Mouse (Mus musculus) neural tube, embryonic 12.5 days (tissue): ENCODE data around the gene Zcchc24. TPM values are rescaled to one million over a fixed set of nuclear protein-coding genes. Genes with fewer than 3 reads are reported as not detected.

Experiments used
- ATAC-seq: fragments of 200-750 bp; cut with Nextera tagmentation; 2 replicates; pipeline ENCODE4 v1.8.0; 2017; ENCODE audit warnings: low read depth, mild to moderate bottlenecking, moderate TSS enrichment, moderate library complexity; ENCODE audit not compliant: low FRiP score
- H3K27ac ChIP-seq: fragments of 300-500 bp; sonication (generic); 2 replicates; pipeline ENCODE4 v1.5.1; 2016
- H3K27me3 ChIP-seq: fragments of 300-500 bp; sonication (generic); replicated peaks from 2 replicates; pipeline ENCODE4 v1.6.1; 2016; ENCODE audit warnings: mild to moderate bottlenecking
- H3K36me3 ChIP-seq: fragments of 300-500 bp; sonication (generic); 2 replicates; pipeline ENCODE4 v1.6.1; 2016; ENCODE audit warnings: mild to moderate bottlenecking
- H3K4me1 ChIP-seq: fragments of 300-500 bp; sonication (generic); 2 replicates; pipeline ENCODE4 v1.6.1; 2016
- H3K4me2 ChIP-seq: fragments of 300-500 bp; sonication (generic); replicated peaks from 2 replicates; pipeline ENCODE4 v1.6.1; 2016; ENCODE audit warnings: mild to moderate bottlenecking
- H3K4me3 ChIP-seq: fragments of 300-500 bp; sonication (generic); 2 replicates; pipeline ENCODE4 v1.5.1; 2016
- H3K9ac ChIP-seq: fragments of 300-500 bp; sonication (generic); 2 replicates; pipeline ENCODE4 v1.6.1; 2016; ENCODE audit warnings: mild to moderate bottlenecking
- H3K9me3 ChIP-seq: fragments of 300-500 bp; sonication (generic); 2 replicates; pipeline ENCODE4 v1.6.1; 2016; ENCODE audit warnings: mild to moderate bottlenecking
- WGBS: fragments of 180-500 bp; shearing (Covaris S2); methylation state at CpG from one replicate; pipeline ENCODE4 v1.1.7; 2016; 5-methylcytosine and 5-hydroxymethylcytosine counted together
- polyA plus RNA-seq: library from polyadenylated mRNA; unstranded; fragments of >200 nt; fragmentation: Nextera tagmentation; extraction: Ambion mirVana; gene quantifications from 2 replicates; pipeline ENCODE4 v1.2.1, GENCODE M21; 2016

The Zcchc24 gene
- polyA plus RNA-seq, 1 experiment from 2014 or later, result 22.2 TPM

- Histone ChIP-seq H3K36me3 (peaks cover 6% of the 10 kb centered on the region; the same call in 1 of the 2 replicates), H3K27me3 (no peaks in the 10 kb centered on the region), H3K4me1 (peaks cover 25% of the 10 kb centered on the region), H3K9me3 (no peaks in the 10 kb centered on the region), H3K4me3 (no peak overlapping the region), H3K27ac (no peak overlapping the region), H3K4me2 (no peak overlapping the region), H3K9ac (no peak overlapping the region)
- no peak for ATAC-seq
- WGBS, result 90% methylated on average over 5 of the region's 5 CpGs
Observed at GRCm38 (mm10) chr14:25720962-25721707, 47.7 kb downstream of the Zcchc24 start.

GRCm38 (mm10) chr14:25719371-25719770, 49.5 kb downstream of the Zcchc24 start:
- ATAC-seq, result no peak
- Histone ChIP-seq H3K27ac (no peak overlapping the region), H3K4me3 (no peak overlapping the region), H3K27me3 (no peaks in the 10 kb centered on the region), H3K36me3 (peaks cover 11% of the 10 kb centered on the region; the same call in 1 of the 2 replicates), H3K4me1 (peaks cover 15% of the 10 kb centered on the region), H3K9me3 (no peaks in the 10 kb centered on the region), H3K9ac (no peak overlapping the region), H3K4me2 (no peak overlapping the region)
- WGBS, result 65% methylated on average over 9 of the region's 9 CpGs

GRCm38 (mm10) chr14:25718471-25718870, 50.4 kb downstream of the Zcchc24 start:
- no peak overlapping the region for H3K4me3 ChIP-seq
- no peak overlapping the region for H3K9ac ChIP-seq
- no peaks in the 10 kb centered on the region for H3K9me3 ChIP-seq
- no peaks in the 10 kb centered on the region for H3K27me3 ChIP-seq
- ATAC-seq, result no peak
- no peak overlapping the region for H3K27ac ChIP-seq
- H3K4me1 ChIP-seq, result peaks cover 12% of the 10 kb centered on the region
- peaks cover 11% of the 10 kb centered on the region; the same call in 1 of the 2 replicates for H3K36me3 ChIP-seq
- 2% methylated on average over 2 of the region's 2 CpGs for WGBS
- no peak overlapping the region for H3K4me2 ChIP-seq

GRCm38 (mm10) chr14:25717718-25718117, 51.1 kb downstream of the Zcchc24 start:
- H3K27ac ChIP-seq, result no peak overlapping the region

GRCm38 (mm10) chr14:25716528-25716927, 52.3 kb downstream of the Zcchc24 start:
- no peak overlapping the region for H3K4me2 ChIP-seq
- H3K4me1 ChIP-seq, result peaks cover 12% of the 10 kb centered on the region
- WGBS, result 82% methylated on average over 1 of the region's 1 CpGs
- peaks cover 11% of the 10 kb centered on the region; the same call in 1 of the 2 replicates for H3K36me3 ChIP-seq
- H3K27ac ChIP-seq, result no peak overlapping the region
- no peak for ATAC-seq
- H3K9ac ChIP-seq, result no peak overlapping the region
- no peaks in the 10 kb centered on the region for H3K27me3 ChIP-seq
- no peak overlapping the region for H3K4me3 ChIP-seq
- no peaks in the 10 kb centered on the region for H3K9me3 ChIP-seq

More at GRCm38 (mm10) chr14:25717718-25718117, 51.1 kb downstream of the Zcchc24 start:
- 87% methylated on average over 8 of the region's 8 CpGs for WGBS
- Histone ChIP-seq H3K9me3 (no peaks in the 10 kb centered on the region), H3K27me3 (no peaks in the 10 kb centered on the region), H3K36me3 (peaks cover 11% of the 10 kb centered on the region; the same call in 1 of the 2 replicates), H3K9ac (no peak overlapping the region), H3K4me1 (peaks cover 12% of the 10 kb centered on the region), H3K4me3 (no peak overlapping the region), H3K4me2 (no peak overlapping the region)
- ATAC-seq, result no peak

- Histone ChIP-seq H3K9me3 (no peaks in the 10 kb centered on the region), H3K4me2 (no peak overlapping the region), H3K4me3 (no peak overlapping the region), H3K9ac (no peak overlapping the region), H3K27me3 (no peaks in the 10 kb centered on the region), H3K4me1 (peaks cover 10% of the 10 kb centered on the region), H3K36me3 (0 out of 2 replicates have a peak, but pooled peaks cover 5% of the 10 kb centered on the region), H3K27ac (no peak overlapping the region)
- ATAC-seq, result no peak
- 16% methylated on average over 4 of the region's 4 CpGs for WGBS
Observed at GRCm38 (mm10) chr14:25713443-25713842, 55.4 kb downstream of the Zcchc24 start.

GRCm38 (mm10) chr14:25711602-25712001, 57.2 kb downstream of the Zcchc24 start:
- Histone ChIP-seq H3K9ac (no peak overlapping the region), H3K27me3 (no peaks in the 10 kb centered on the region), H3K4me2 (no peak overlapping the region), H3K4me1 (peaks cover 6% of the 10 kb centered on the region; the same call in 1 of the 2 replicates), H3K4me3 (no peak overlapping the region), H3K27ac (no peak overlapping the region), H3K9me3 (no peaks in the 10 kb centered on the region), H3K36me3 (0 out of 2 replicates have a peak, but pooled peaks cover 5% of the 10 kb centered on the region)
- no peak for ATAC-seq
- 67% methylated on average over 8 of the region's 8 CpGs for WGBS

GRCm38 (mm10) chr14:25711177-25711576, 57.7 kb downstream of the Zcchc24 start:
- Histone ChIP-seq H3K9me3 (no peaks in the 10 kb centered on the region), H3K36me3 (0 out of 2 replicates have a peak, but pooled peaks cover 5% of the 10 kb centered on the region), H3K9ac (no peak overlapping the region), H3K27me3 (no peaks in the 10 kb centered on the region), H3K27ac (no peak overlapping the region), H3K4me3 (no peak overlapping the region), H3K4me1 (peaks cover 6% of the 10 kb centered on the region; the same call in 1 of the 2 replicates), H3K4me2 (no peak overlapping the region)
- ATAC-seq, result no peak
- 78% methylated on average over 7 of the region's 7 CpGs for whole genome bisulfite sequencing

- ATAC-seq, result no peak
- Histone ChIP-seq H3K27ac (no peak overlapping the region), H3K4me2 (no peak overlapping the region), H3K36me3 (0 out of 2 replicates have a peak, but pooled peaks cover 5% of the 10 kb centered on the region), H3K9me3 (no peaks in the 10 kb centered on the region), H3K4me3 (no peak overlapping the region), H3K9ac (no peak overlapping the region), H3K4me1 (peaks cover 6% of the 10 kb centered on the region; the same call in 1 of the 2 replicates), H3K27me3 (no peaks in the 10 kb centered on the region)
- 66% methylated on average over 4 of the region's 4 CpGs for WGBS
Observed at GRCm38 (mm10) chr14:25710681-25711080, 58.2 kb downstream of the Zcchc24 start.

GRCm38 (mm10) chr14:25710073-25710472, 58.8 kb downstream of the Zcchc24 start:
- 0 out of 2 replicates have a peak, but pooled peaks cover 5% of the 10 kb centered on the region for H3K36me3 ChIP-seq
- no peak overlapping the region for H3K4me2 ChIP-seq
- no peak for ATAC-seq
- H3K27ac ChIP-seq, result no peak overlapping the region
- H3K9ac ChIP-seq, result no peak overlapping the region
- no peaks in the 10 kb centered on the region for H3K9me3 ChIP-seq
- no peaks in the 10 kb centered on the region for H3K27me3 ChIP-seq
- peaks cover 6% of the 10 kb centered on the region; the same call in 1 of the 2 replicates for H3K4me1 ChIP-seq
- no peak overlapping the region for H3K4me3 ChIP-seq
- WGBS, result 58% methylated on average over 4 of the region's 4 CpGs

- no peaks in the 10 kb centered on the region for H3K9me3 ChIP-seq
- 85% methylated on average over 2 of the region's 2 CpGs for WGBS
- no peak overlapping the region for H3K4me3 ChIP-seq
- H3K27ac ChIP-seq, result no peak overlapping the region
- no peak overlapping the region for H3K4me2 ChIP-seq
- ATAC-seq, result no peak
- peaks cover 6% of the 10 kb centered on the region; the same call in 1 of the 2 replicates for H3K4me1 ChIP-seq
- H3K36me3 ChIP-seq, result no peaks in the 10 kb centered on the region
- no peaks in the 10 kb centered on the region for H3K27me3 ChIP-seq
- H3K9ac ChIP-seq, result no peak overlapping the region
Observed at GRCm38 (mm10) chr14:25708917-25709316, 59.9 kb downstream of the Zcchc24 start.

- H3K9me3 ChIP-seq, result no peaks in the 10 kb centered on the region
- 80% methylated on average over 4 of the region's 4 CpGs for WGBS
- no peak overlapping the region for H3K9ac ChIP-seq
- H3K4me3 ChIP-seq, result no peak overlapping the region
- no peak overlapping the region for H3K4me2 ChIP-seq
- no peaks in the 10 kb centered on the region for H3K27me3 ChIP-seq
- no peak overlapping the region for H3K27ac ChIP-seq
- no peaks in the 10 kb centered on the region for H3K36me3 ChIP-seq
- no peak for ATAC-seq
- H3K4me1 ChIP-seq, result peaks cover 6% of the 10 kb centered on the region; the same call in 1 of the 2 replicates
Observed at GRCm38 (mm10) chr14:25708451-25708850, 60.4 kb downstream of the Zcchc24 start.
